Mouse (Mus musculus) left cerebral cortex, adult 2 months (tissue): ENCODE results near the gene Ccdc3. TPM values are rescaled to one million over a fixed set of nuclear protein-coding genes. Genes with fewer than 3 reads are reported as not detected.
A peak's percentile ranks its signal among the peaks of the same experiment; 100 is the strongest.
"Not testable (repeated sequence)": the region's sequence is repeated elsewhere in the genome, so short reads cannot be mapped to it uniquely, and the experiment has no call there.

Source experiments
- DNase-seq, 2 experiments: peaks; one replicate each; pipeline ENCODE4 v3.0.0; 2021 to 2022; ENCODE audit warnings: low spot score in 2 of 2, mixed read lengths in 1 of 2; ENCODE audit errors: extremely low spot score in 1 of 2
- H3K27ac ChIP-seq: fragments of 200-600 bp; 2 replicates; pipeline ENCODE4 v1.8.1; 2022
- H3K4me3 ChIP-seq: fragments of 200-600 bp; 2 replicates; pipeline ENCODE4 v1.8.1; 2022
- CTCF ChIP-seq: fragments of 200-600 bp; IDR thresholded peaks from 2 replicates; pipeline ENCODE4 v1.8.1; 2022; ENCODE audit warnings: antibody characterized with exemption, mild to moderate bottlenecking, moderate library complexity
- intact Hi-C: fragments of 180-260 bp; cut with DNase I; formaldehyde crosslinking; loops from one replicate; pipeline ENCODE4 v1.15.1; 2025
- long read RNA-seq, 2 experiments: library from polyadenylated mRNA; stranded (forward); transcript quantifications; one replicate each; pipeline ENCODE4 v2.0.0; 2021; ENCODE audit warnings: borderline mapping rate in 2 of 2
- total RNA-seq, 2 experiments: library from RNA; stranded (reverse); gene quantifications; 2 replicates each; pipeline ENCODE4 v1.2.3; 2021

Ccdc3 gene
- 10 to 100 TPM; 14.2 to 19.4 TPM for total RNA-seq
- long read RNA-seq, experiment 1, transcript Ccdc3-201 (3 exons, 2,670 nt): major isoform, 25 of 30 reads
- long read RNA-seq, experiment 1, partial matches to known transcripts: 0 of 30 reads
- long read RNA-seq, experiment 1, other reads (novel, unspliced or antisense): 5 of 30 reads
- long read RNA-seq, experiment 2, transcript Ccdc3-201 (3 exons, 2,670 nt): major isoform, 14 of 16 reads
- long read RNA-seq, experiment 2, partial matches to known transcripts: 0 of 16 reads
- long read RNA-seq, experiment 2, other reads (novel, unspliced or antisense): 2 of 16 reads

DNA sequence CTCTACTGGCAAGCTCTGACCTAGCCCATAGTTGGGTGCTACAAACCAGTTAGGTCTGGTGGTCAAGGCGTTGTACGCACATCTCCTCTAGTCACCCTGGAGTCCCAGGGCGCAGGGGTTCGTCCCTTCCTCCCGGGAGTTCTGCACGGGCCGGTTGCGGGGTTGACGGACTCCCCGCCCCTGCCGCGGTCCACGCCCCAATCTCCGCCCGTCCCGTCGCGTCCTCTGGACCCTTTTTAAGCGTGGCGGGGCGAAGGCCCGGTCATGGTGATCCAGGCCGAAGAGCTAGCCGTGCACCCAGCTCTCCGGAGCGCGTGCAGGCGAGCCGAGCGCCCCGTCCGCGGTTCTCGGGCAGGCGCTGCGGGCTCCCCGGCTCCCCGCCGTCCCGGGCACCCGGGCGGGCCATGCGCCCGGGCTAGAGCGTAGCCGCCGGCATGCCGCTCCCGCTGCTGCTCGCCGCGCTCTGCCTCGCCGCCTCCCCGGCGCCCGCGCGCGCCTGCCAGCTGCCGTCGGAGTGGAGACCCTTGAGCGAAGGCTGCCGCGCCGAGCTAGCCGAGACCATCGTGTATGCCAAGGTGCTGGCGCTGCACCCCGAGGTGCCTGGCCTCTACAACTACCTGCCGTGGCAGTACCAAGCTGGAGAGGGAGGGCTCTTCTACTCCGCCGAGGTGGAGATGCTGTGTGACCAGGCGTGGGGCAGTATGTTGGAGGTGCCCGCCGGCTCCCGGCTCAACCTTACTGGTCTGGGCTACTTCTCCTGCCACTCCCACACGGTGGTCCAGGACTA, at the start of gene Ccdc3:
Gene Ccdc3 (plus strand): TSS at position 277 of the 787 bp plus-strand sequence.
- H3K27ac ChIP-seq: peak within 1 kb of the TSS; percentile 12
- peak in 1 of 2 experiments; percentile 26 for DNase-seq
- intact Hi-C loops: no loop called here
- TF ChIP-seq CTCF: no peak
- H3K4me3 ChIP-seq: peak within 1 kb of the TSS; percentile 51

DNA sequence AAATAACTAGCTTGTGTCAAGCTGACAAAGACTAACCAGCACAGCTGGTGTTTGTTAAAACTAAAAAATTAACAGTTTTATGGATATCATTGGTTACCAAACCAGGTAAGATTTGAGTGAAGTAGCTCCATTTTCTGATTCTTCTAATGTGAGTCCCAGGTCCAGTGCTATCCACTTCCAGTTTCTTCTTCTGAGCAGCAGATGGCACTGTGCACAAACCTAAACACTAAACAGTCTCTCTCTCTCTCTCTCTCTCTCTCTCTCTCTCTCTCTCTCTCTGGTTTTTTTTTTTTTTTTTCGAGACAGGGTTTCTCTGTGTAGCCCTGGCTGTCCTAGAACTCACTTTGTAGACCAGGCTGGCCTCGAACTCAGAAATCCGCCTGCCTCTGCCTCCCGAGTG, 47.2 kb upstream of the Ccdc3 start:
- intact Hi-C loops: loop anchor here (5.0 kb wide), 2 partner anchors 72 to 307 kb away; no protein-coding TSS in a partner anchor
- DNase-seq: peak in 1 of 2 experiments; percentile 47
- H3K27ac ChIP-seq, H3K4me3 ChIP-seq: not testable (repeated sequence)
- TF ChIP-seq CTCF: peak; percentile 64

DNA sequence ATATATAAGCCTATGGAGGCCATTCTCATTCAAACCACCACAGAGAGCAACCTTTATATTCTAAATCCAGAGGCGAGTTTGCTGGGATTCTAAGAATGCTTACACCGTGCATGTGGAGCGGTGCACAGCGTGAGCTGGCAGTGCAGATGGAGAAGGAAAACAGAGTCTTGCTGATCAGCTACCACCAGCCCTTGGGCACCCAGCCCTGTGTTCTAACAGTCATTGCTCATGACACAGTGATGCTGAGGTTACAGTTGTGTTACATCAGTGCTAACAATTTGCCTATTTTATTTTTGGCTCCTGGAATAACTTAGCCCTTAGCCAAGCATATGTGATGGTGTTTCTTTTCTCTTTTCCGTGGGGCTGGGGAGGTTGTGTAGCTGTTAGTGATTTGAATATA, 42.7 kb upstream of the Ccdc3 start:
- no peak for TF ChIP-seq CTCF
- intact Hi-C loops: loop anchor here (5.0 kb wide), 3 partner anchors 67 to 302 kb away; no protein-coding TSS in a partner anchor
- H3K4me3 ChIP-seq: no peak overlapping the region
- peak overlapping the region; percentile 7; the same call in 1 of the 2 replicates for H3K27ac ChIP-seq
- no peak for DNase-seq

DNA sequence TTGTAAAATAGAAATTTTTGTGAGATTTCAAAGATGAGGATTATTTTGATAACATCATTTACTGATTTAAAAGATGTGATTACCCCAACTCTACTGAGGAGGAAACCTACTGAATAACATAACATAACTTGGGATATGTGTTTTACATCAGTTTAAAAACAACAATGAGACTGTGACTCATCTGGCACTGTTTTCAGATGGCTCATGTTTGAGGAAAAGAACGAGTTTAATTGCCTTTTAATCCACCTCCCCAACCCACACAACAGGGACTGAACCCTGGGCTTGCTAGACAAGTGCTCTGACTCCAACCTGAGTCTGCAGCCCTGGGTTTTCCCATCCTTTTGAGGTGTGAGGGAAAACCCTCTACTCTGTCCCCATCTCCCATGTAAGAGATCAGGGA, 42.3 kb upstream of the Ccdc3 start:
- Histone ChIP-seq H3K4me3 (no peak overlapping the region), H3K27ac (no peak overlapping the region; the same call in 1 of the 2 replicates)
- TF ChIP-seq CTCF: no peak
- DNase-seq: no peak
- intact Hi-C loops: loop anchor here (5.0 kb wide), 1 partner anchor 157 kb away; no protein-coding TSS in a partner anchor

DNA sequence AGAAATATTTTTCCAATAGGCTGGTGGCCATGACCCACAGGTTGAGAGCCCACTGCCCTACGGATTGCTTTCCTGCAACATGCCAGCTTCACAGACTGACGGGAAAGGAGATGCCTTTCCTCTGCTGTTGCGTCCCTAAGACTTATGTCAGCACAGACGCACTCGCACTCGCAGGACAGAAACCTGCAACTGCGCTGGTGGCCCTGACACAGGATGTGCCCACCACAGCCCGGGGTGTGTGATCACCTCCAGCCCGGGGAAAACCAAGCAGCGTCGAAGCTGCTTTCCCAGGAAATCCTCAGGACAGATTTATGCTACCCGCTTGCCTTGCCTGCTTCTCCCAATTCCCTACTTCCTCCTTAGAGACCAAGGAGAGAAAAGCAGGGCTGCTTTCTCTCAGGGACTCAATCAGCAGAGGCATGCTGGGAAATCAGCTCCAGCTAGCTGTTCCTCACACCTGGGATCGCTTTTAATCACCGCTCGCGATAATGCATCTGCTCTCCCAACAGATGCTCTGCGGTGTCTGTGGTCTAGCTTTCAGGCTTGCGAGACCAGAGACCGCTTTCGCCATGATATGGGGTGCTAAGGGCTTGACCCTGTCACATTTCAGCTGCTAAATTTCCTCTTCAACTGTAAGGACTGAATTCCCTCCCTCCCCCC, 39.7 kb upstream of the Ccdc3 start:
- DNase-seq: no peak
- intact Hi-C loops: loop anchor here (5.0 kb wide), 1 partner anchor 154 kb away; no protein-coding TSS in a partner anchor
- no peak for TF ChIP-seq CTCF
- Histone ChIP-seq H3K4me3 (0 out of 2 replicates have a peak overlapping the region, but pooled peaks have one; percentile 26), H3K27ac (0 out of 2 replicates have a peak overlapping the region, but pooled peaks have one; percentile 32)

DNA sequence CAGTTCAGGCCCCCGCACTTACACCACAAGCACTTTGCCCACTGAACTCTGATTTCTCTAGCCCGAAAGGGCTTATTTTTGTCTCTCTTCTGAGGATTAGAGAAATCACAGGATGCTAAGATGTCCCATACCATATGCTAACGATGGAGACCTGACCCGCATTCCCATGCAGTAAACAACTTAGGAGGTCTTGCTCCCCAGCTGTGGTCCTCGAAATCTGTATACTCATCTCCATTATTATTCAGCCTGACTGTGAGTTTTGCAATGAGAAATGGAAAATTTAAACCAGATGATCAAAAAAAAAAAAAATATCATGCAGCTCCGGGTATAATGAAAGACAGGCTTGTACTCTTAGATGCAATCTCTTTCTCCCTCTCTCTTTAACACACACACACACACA, 38.4 kb upstream of the Ccdc3 start:
- intact Hi-C loops: loop anchor here (5.0 kb wide), 1 partner anchor 153 kb away; no protein-coding TSS in a partner anchor
- Histone ChIP-seq H3K27ac (no peak overlapping the region), H3K4me3 (no peak overlapping the region)
- no peak for DNase-seq
- TF ChIP-seq CTCF: no peak

DNA sequence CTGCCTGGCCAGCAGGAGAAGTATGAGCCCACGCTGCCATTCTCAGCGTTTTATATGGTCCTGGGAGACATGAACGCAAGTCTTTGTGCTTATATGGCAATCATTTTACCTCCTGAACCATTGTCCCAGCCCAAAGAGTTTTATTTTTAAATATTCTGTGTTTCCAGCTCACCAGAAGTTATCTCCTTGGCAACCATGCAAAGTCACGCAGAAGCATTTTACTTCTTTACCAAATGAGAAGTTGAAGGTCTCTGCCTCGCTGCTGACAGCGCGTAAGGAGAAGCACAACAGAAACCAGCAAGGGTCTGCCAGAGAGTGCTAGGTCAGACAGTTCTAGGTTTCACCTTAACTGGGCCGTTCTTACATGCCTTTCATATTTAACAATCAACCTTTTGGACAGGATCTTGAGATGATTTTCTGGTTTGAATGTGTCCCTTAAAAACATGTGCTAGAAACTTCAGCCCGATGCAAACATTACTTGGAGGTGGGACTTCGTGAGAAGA, 35.8 kb upstream of the Ccdc3 start:
- Histone ChIP-seq H3K4me3 (no peak overlapping the region), H3K27ac (no peak overlapping the region)
- no peak for DNase-seq
- intact Hi-C loops: no loop called here
- no peak for TF ChIP-seq CTCF

DNA sequence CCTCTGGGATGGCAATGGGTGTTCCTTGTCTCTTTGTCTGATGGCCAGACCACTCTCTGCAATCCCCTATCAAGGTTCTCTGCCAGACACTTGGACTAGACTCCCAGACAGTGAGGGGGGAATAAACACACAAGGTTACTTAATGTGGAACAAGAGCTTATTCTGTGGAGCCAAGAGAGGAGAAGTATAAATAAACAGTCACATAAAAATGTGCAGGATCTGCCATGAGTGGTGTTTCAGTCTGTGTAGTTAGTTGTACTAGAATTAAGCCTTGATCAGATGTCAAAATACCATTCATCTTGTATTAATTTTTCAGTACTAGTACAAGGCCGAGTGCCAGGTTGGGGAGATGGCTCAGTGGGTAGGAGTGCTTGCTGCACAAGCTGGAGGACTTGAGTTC, 34.7 kb upstream of the Ccdc3 start:
- H3K4me3 ChIP-seq: no peak overlapping the region
- TF ChIP-seq CTCF: no peak
- DNase-seq: no peak
- intact Hi-C loops: no loop called here
- H3K27ac ChIP-seq: no peak overlapping the region

DNA sequence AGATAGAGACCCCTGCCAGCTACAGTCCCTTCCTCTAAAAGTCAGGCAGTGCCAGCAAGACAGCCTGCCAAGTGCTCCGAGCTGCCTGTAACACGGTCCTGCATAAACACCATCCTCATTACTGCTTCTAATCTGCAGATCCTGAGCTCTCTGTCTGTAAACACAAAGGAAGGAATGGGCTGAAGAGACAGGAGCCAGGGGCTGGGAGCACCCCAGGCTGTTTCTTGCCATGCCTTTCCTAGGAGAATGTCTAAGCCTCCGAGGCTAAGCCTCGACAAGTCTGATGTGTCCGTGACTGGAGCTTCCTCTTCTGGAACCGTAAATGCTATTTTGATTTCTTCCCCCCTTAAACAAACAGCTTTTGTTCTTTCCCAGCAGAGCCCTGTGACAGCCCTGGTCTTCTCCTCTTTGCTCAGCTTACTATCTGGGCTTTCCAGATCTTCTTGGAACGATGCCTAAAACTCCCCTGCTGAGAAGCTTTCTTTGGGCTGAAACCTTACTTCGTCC, 24.7 kb upstream of the Ccdc3 start:
- DNase-seq: no peak
- TF ChIP-seq CTCF: no peak
- H3K27ac ChIP-seq: no peak overlapping the region
- intact Hi-C loops: no loop called here
- H3K4me3 ChIP-seq: no peak overlapping the region

DNA sequence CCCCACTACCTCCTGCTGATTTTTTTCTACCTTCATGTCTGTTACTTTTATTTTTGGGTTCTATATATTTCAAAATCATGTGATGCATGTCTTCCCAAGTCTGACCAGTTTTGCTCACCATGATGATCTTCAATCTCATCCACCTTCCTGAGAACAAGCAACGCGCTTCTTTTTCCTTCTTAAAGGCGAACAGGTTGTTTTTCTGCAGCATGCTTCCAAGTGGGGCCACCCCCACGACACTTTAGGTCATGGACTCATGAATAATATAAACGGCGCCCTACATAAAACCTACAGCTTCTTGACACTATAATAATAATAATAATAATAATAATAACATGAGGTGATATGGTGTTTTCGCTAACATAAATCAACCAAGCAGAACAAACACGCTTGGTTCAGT, 23.2 kb upstream of the Ccdc3 start:
- intact Hi-C loops: no loop called here

DNA sequence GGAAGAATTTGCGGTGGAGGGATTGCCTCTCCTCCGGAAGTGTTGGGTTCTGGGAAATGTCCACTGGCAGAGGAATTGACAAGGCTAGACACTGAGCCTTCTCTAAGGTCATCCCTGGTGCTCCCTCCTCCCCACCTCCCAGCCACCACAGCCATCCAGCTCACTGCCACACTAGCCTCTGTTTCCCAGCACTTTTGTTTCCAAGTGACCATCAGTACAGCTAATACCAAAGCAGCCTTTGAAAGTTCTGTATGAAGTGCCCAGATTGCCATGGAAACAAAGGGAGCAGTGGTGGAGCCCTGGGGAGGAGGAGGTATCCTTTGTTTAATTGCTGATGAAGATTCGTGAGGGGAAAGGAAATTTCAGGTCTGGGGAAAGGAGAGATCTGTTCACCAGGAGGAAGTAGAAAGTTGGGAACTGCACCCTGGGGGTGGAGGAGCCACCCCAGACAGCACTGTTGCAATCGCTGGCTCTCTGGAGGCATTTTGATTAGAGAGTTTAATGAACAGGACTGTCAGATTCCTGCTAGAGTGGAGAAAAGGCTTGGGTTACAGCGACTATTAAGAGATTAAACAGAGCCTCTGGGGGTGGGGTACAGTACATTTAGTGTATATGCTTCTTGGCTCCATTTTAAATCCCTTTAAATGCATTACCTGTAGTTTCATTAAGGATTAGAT, 20.6 kb upstream of the Ccdc3 start:
- DNase-seq: no peak
- Histone ChIP-seq H3K4me3 (no peak overlapping the region), H3K27ac (no peak overlapping the region)
- TF ChIP-seq CTCF: no peak
- intact Hi-C loops: no loop called here

More for the DNA sequence above, 23.2 kb upstream of the Ccdc3 start:
- H3K27ac ChIP-seq: no peak overlapping the region
- TF ChIP-seq CTCF: no peak
- no peak for DNase-seq
- H3K4me3 ChIP-seq: no peak overlapping the region
